Comparison of ENCODE assay signal across 13 mouse cellular contexts in the genomic region with DNA sequence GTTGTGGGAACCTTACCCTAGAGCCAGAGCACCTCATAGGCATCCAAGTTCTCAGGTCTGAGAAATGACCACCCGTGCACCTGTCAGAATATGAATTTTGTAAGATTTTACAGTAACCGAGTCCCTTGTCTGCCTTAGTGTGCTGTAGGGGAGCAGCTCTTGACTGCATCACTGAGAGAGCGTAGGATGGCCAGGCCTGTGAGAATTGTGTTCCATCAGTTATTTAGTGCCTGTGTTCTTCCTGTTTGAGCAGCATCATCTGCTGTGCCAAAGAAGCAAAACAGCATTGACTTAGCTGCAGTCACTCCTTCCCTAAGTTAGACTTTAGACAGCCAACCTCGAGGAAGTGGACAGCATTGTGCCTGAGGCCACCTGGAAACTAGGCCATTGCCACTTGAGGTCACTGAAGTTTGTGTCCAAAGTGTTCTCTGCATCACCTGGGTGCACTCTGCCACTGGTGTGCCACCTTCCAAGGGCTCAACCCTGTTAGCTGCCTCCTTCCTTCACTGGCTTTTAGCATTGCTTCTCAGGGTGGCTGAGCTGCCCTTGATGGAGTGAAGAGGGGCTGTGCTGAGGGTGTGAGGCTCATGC. TPM values are rescaled to one million over a fixed set of nuclear protein-coding genes. Genes with fewer than 3 reads are reported as not detected.
DNase-seq lines count a peak whose midpoint lies in the region; ATAC-seq and TF ChIP-seq lines count a peak whose summit lies in the region.
"Had no signal": no experiment of that assay in that cellular context is flagged by ENCODE, and none has a peak within 500 bp of the region (broad histone marks: within the 10 kb centered on the region; RNA-seq: fewer than 3 reads in every experiment).

No protein-coding gene starts in this region.

- peak overlapping the region; percentile 83 for H3K4me2 ChIP-seq in liver, embryonic 14.5 days (ENCODE audit: low read depth)
- H3K4me2 ChIP-seq: embryonic facial prominence, embryonic 15.5 days had no signal

- H3K9me3 ChIP-seq in heart, embryonic 10.5 days: no peaks in the 10 kb centered on the region
- no peaks in the 10 kb centered on the region for H3K9me3 ChIP-seq in liver, embryonic 14.5 days (ENCODE audit: control insufficient read depth, low read length)
- H3K9me3 ChIP-seq: embryonic facial prominence, embryonic 15.5 days had no signal

- ATAC-seq in erythroblast, adult 5-6 weeks (replicated peaks; ENCODE audit: low FRiP score, poor library complexity, severe bottlenecking): peak; percentile 10; the same call in 1 of the 2 replicates
- no peak for ATAC-seq in liver, embryonic 14.5 days (ENCODE audit: insufficient read depth)
- ATAC-seq in CD4-positive, CD25-positive, alpha-beta regulatory T cell, adult 4 months: no peak

- peak overlapping the region; percentile 68 for H3K9ac ChIP-seq in liver, embryonic 14.5 days (replicated peaks)
- H3K9ac ChIP-seq: embryonic facial prominence, embryonic 15.5 days had no signal

- H3K4me1 ChIP-seq in heart, embryonic 10.5 days: peaks cover 27% of the 10 kb centered on the region
- H3K4me1 ChIP-seq in liver, embryonic 14.5 days (replicated peaks; ENCODE audit: control insufficient read depth in 2 of 2, insufficient read depth in 2 of 2, low read length in 1 of 2): peaks cover 48 to 58% of the 10 kb centered on the region in 2 experiments

- DNase-seq in heart, embryonic 10.5 days (ENCODE audit: low spot score): no peak
- no peak for DNase-seq in heart, postnatal 4 days
- no peak for DNase-seq in layer of hippocampus, adult 2 months (ENCODE audit: low spot score in 2 of 2)
- DNase-seq in layer of hippocampus, postnatal 10 days (ENCODE audit: low spot score in 2 of 2): no peak
- no peak for DNase-seq in liver, embryonic 14.5 days (ENCODE audit: low read depth in 3 of 3, low spot score in 3 of 3)
- no peak for DNase-seq in testis, postnatal 14 days (ENCODE audit: low spot score)
- DNase-seq: cerebellum, postnatal 36 days; thymus, postnatal 14 days had no signal

- no peaks in the 10 kb centered on the region for H3K27me3 ChIP-seq in heart, embryonic 10.5 days (ENCODE audit: insufficient read depth, poor library complexity, severe bottlenecking)
- H3K27me3 ChIP-seq in liver, embryonic 14.5 days (ENCODE audit: control insufficient read depth, insufficient read depth, low read length): no peaks in the 10 kb centered on the region
- H3K27me3 ChIP-seq: embryonic facial prominence, embryonic 15.5 days had no signal

- WGBS in heart, embryonic 10.5 days: 89% methylated on average over 4 of the region's 4 CpGs
- WGBS in liver, embryonic 14.5 days (ENCODE audit: insufficient replicate concordance): 71% methylated on average over 4 of the region's 4 CpGs

- TF ChIP-seq EP300 in liver, embryonic 14.5 days (IDR thresholded peaks at IDR 0.05; ENCODE audit: low read depth): no peak

- peak overlapping the region; percentile 7; the same call in 1 of the 2 replicates for H3K27ac ChIP-seq in heart, embryonic 10.5 days
- peak overlapping the region; percentile 76 for H3K27ac ChIP-seq in layer of hippocampus, adult 2 months
- peak overlapping the region; percentile 95 for H3K27ac ChIP-seq in liver, embryonic 14.5 days
- H3K27ac ChIP-seq: embryonic facial prominence, embryonic 15.5 days had no signal

- no peak for TF ChIP-seq CTCF in layer of hippocampus, adult 2 months (conservative IDR thresholded peaks at IDR 0.05)
- no peak for TF ChIP-seq CTCF in liver, embryonic 14.5 days (IDR thresholded peaks at IDR 0.05; ENCODE audit: low read depth)

- peaks cover 14% of the 10 kb centered on the region; the same call in 1 of the 2 replicates for H3K36me3 ChIP-seq in heart, embryonic 10.5 days
- peaks cover 4% of the 10 kb centered on the region for H3K36me3 ChIP-seq in liver, embryonic 14.5 days (replicated peaks; ENCODE audit: control insufficient read depth, insufficient read depth, low read depth)

- no peak overlapping the region for H3K4me3 ChIP-seq in heart, embryonic 10.5 days
- H3K4me3 ChIP-seq in layer of hippocampus, adult 2 months: no peak overlapping the region
- H3K4me3 ChIP-seq in liver, embryonic 14.5 days (ENCODE audit: insufficient read depth in 1 of 2, low read depth in 2 of 2, low read length in 2 of 2): peak overlapping the region in 1 of 2 experiments; percentile 42; a peak in 1 of 4 replicates
- H3K4me3 ChIP-seq: embryonic facial prominence, embryonic 15.5 days; myocyte had no signal

RNA-seq across cellular contexts. Expression of gene Wipi2, which starts 22.1 kb away (rescaled TPM):
- 37.7 and 47.6 TPM in 2 replicates for polyA plus RNA-seq in heart, embryonic 10.5 days (2016; fragmentation: Nextera tagmentation; extraction: Ambion mirVana)
- total RNA-seq in heart, postnatal 4 days (2021): 10 to 100 TPM; 34.7 to 35.4 TPM
- 100 to 1,000 TPM in 1 of 2 experiments, 10 to 100 TPM in 1; 99.8 to 102 TPM for total RNA-seq in layer of hippocampus, adult 2 months (2021)
- 10 to 100 TPM; 71.1 to 74.5 TPM for total RNA-seq in layer of hippocampus, postnatal 10 days (2021)
- total RNA-seq in erythroblast, adult 5-6 weeks (2015; ENCODE audit: low replicate concordance): 50.6 and 60.9 TPM in 2 replicates
- total RNA-seq in erythroblast, adult 5-6 weeks (2017; ENCODE audit: low replicate concordance): 115 and 134 TPM in 2 replicates
- 16.0 and 20.5 TPM in 2 replicates for polyA plus RNA-seq in liver, embryonic 14.5 days (2012; rRNA removed)
- polyA plus RNA-seq in liver, embryonic 14.5 days (2014; fragmentation: Nextera tagmentation; extraction: Ambion mirVana): 28.3 and 34.4 TPM in 2 replicates
- polyA plus RNA-seq in CD4-positive, CD25-positive, alpha-beta regulatory T cell, adult 4 months (2017; shearing (Covaris generic)): 10 to 100 TPM; 17.2 to 20.1 TPM

RNA-seq across cellular contexts. Expression of gene Mmd2, which starts 41.0 kb away (rescaled TPM):
- polyA plus RNA-seq in heart, embryonic 10.5 days (2016; fragmentation: Nextera tagmentation; extraction: Ambion mirVana): 0.15 and 4.8 TPM in 2 replicates
- total RNA-seq in heart, postnatal 4 days (2021): under 1 TPM; 0.10 to 0.18 TPM
- total RNA-seq in layer of hippocampus, adult 2 months (2021): 100 to 1,000 TPM; 155 to 167 TPM
- total RNA-seq in layer of hippocampus, postnatal 10 days (2021): 100 to 1,000 TPM; 164 to 175 TPM
- total RNA-seq in erythroblast, adult 5-6 weeks (2015; ENCODE audit: low replicate concordance): not detected in 2 replicates
- total RNA-seq in erythroblast, adult 5-6 weeks (2017; ENCODE audit: low replicate concordance): not detected in 2 replicates
- 6.0 and 6.7 TPM in 2 replicates for polyA plus RNA-seq in liver, embryonic 14.5 days (2012; rRNA removed)
- 15.5 and 16.9 TPM in 2 replicates for polyA plus RNA-seq in liver, embryonic 14.5 days (2014; fragmentation: Nextera tagmentation; extraction: Ambion mirVana)
- polyA plus RNA-seq in CD4-positive, CD25-positive, alpha-beta regulatory T cell, adult 4 months (2017; shearing (Covaris generic)): not detected
- polyA plus RNA-seq: heart, postnatal 0 days; myocyte had no signal

RNA-seq across cellular contexts. Expression of gene Slc29a4, which starts 42.8 kb away (rescaled TPM):
- polyA plus RNA-seq in heart, embryonic 10.5 days (2016; fragmentation: Nextera tagmentation; extraction: Ambion mirVana): 2.6 and 4.6 TPM in 2 replicates
- total RNA-seq in heart, postnatal 4 days (2021): 1 to 10 TPM in 1 of 2 experiments, under 1 TPM in 1; 0.92 to 1.8 TPM
- total RNA-seq in layer of hippocampus, adult 2 months (2021): 10 to 100 TPM; 54.0 to 57.7 TPM
- 10 to 100 TPM; 84.1 to 93.2 TPM for total RNA-seq in layer of hippocampus, postnatal 10 days (2021)
- not detected in 2 replicates for total RNA-seq in erythroblast, adult 5-6 weeks (2015; ENCODE audit: low replicate concordance)
- not detected in 2 replicates for total RNA-seq in erythroblast, adult 5-6 weeks (2017; ENCODE audit: low replicate concordance)
- 0.04 and 0.21 TPM in 2 replicates for polyA plus RNA-seq in liver, embryonic 14.5 days (2012; rRNA removed)
- polyA plus RNA-seq in liver, embryonic 14.5 days (2014; fragmentation: Nextera tagmentation; extraction: Ambion mirVana): 0.04 and 0.24 TPM in 2 replicates
- polyA plus RNA-seq in CD4-positive, CD25-positive, alpha-beta regulatory T cell, adult 4 months (2017; shearing (Covaris generic)): under 1 TPM in 1 of 2 experiments, not detected in 1; 0.11 TPM
- polyA plus RNA-seq: myocyte had no signal

Comparison
In these comparisons a context has a peak if more than half of its experiments do, and no peak if none do; other contexts are left out.
1. H3K27ac ChIP-seq: peak in every context shown above with its lines; median percentile 95 in liver, embryonic 14.5 days; 76 in layer of hippocampus, adult 2 months; 7 in heart, embryonic 10.5 days.
2. RNA of gene Mmd2, which starts 41.0 kb away (total RNA-seq): 164 to 175 TPM in layer of hippocampus, postnatal 10 days and 155 to 167 TPM in layer of hippocampus, adult 2 months; 0.10 to 0.18 TPM in heart, postnatal 4 days and not detected in erythroblast, adult 5-6 weeks; every median in the first group is over 100 times any median in the second.
3. RNA of gene Slc29a4, which starts 42.8 kb away (total RNA-seq): 84.1 to 93.2 TPM in layer of hippocampus, postnatal 10 days and 54.0 to 57.7 TPM in layer of hippocampus, adult 2 months; 0.92 to 1.8 TPM in heart, postnatal 4 days and not detected in erythroblast, adult 5-6 weeks; every median in the first group is over 10 times any median in the second.